Mouse (Mus musculus) left cerebral cortex, postnatal 4 days (tissue): ENCODE results near the gene Reps2. TPM values are rescaled to one million over a fixed set of nuclear protein-coding genes. Genes with fewer than 3 reads are reported as not detected.

Experiments
- DNase-seq: peaks from one replicate; pipeline ENCODE4 v3.0.0-alpha.2; 2022
- intact Hi-C: fragments of 180-260 bp; cut with DNase I; formaldehyde crosslinking; loops from one replicate; pipeline ENCODE4 v1.15.1; 2025
- total RNA-seq, 2 experiments: library from RNA; stranded (reverse); gene quantifications; 2 replicates each; pipeline ENCODE4 v1.2.3; 2021

Reps2 gene
- total RNA-seq, 2 experiments from 2014 or later, result 65.3 to 69.9 TPM

GRCm38 (mm10) chrX:162590145-162590790 is 53.2 kb downstream of the Reps2 start:
- no peak for DNase-seq
- intact Hi-C loops, result no loop called here

- intact Hi-C loops, result no loop called here
- no peak for DNase-seq
Observed at GRCm38 (mm10) chrX:162589173-162589805, 54.2 kb downstream of the Reps2 start.

DNA sequence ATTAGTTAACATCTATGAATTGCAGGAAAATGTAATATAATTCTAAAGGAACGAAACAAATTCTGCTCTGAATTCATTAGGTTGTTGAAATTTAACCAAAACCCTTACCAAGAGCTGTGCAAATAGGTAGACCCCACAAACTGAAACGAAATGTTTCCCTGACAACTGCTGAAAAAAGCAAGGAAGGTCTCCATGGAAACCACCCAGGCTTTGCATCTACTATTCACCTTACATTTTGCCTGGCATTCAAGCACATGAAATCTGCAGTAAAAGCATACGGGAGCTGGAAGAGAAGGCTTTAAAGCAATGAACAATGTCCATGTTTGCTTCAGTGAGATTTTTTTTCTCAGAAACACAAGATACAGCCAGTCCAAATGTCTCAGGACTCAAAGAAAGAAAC is 59.1 kb downstream of the Reps2 start:
- intact Hi-C loops, result no loop called here
- DNase-seq, result no peak

- intact Hi-C loops, result no loop called here
- DNase-seq, result no peak
Observed at GRCm38 (mm10) chrX:162580521-162580920, 62.9 kb downstream of the Reps2 start.

- intact Hi-C loops, result no loop called here
- no peak for DNase-seq
Observed at GRCm38 (mm10) chrX:162568439-162568838, 75.0 kb downstream of the Reps2 start.

DNA sequence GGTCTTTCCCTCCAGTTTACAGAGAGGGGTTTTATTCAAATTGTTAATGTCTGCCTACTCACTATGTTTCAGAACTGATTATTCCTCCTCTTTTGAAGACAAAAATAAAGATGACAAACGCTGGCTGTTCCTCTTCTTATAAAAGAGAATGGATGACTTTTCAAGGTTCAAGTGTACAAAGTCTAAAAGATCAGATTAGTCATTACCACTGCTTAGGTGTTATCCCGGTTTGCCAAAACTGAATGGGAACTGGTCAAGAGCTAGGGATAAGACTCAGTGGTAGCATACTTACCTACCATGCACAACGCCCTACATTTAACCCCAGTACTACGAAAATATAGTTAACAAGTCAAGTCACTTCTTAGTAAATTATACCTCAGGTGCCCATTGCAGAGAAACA is 77.9 kb downstream of the Reps2 start:
- intact Hi-C loops, result no loop called here
- no peak for DNase-seq

DNA sequence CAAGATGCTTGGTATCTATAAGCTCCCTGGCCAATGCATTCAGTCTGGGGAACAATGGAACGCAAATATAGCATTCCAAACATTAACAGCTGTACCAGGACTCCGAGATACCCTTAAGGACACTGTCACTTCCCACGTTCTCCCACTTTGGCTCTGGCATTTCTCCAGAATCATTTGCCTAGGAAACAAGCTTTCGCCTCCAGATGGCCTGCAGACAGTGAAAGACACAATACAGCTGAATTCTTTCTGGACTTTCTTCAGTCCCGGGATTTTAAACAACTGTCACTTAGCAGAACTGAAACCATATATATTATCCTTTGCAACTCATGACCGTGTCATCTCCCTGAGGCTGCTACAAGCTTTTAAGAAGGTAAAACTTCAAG is 87.0 kb downstream of the Reps2 start:
- intact Hi-C loops, result no loop called here
- no peak for DNase-seq

DNA sequence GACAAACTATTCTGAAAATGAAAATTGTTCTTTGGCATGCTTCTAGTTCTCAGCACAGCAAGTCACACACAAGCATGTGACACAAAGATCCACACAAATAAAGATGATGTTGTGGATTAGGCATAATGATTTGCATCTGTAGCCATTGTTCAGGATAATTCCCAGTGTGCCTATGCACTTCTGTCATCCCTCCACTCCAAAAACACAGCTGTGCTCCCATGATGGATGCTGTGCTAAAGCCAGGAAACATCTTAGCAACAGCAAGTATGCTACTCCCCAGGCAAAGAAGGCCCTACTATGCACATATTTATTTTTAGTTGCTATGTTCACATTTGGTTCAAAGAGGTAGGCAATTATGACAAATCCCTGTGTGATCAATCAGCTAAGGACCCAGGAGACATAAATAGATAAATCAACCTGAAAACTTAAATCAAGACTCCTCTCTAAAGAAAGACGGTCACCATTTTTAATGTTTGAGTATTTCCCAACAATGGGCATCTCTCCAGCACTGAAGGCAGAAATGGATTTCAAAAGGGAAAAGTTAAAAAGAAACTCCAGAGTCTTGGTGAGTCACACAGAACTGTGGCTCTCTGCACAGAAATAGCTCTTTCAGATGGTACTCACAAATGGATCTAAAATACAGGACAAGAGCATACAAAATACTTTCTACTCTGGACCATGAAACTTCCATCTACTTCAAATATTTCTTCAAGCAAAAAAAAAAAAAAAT is 87.6 kb downstream of the Reps2 start:
- no peak for DNase-seq
- intact Hi-C loops, result no loop called here

GRCm38 (mm10) chrX:162554513-162554912 is 88.9 kb downstream of the Reps2 start:
- intact Hi-C loops, result no loop called here
- no peak for DNase-seq

GRCm38 (mm10) chrX:162552383-162552782 is 91.1 kb downstream of the Reps2 start:
- no peak for DNase-seq
- intact Hi-C loops, result no loop called here

- no peak for DNase-seq
- intact Hi-C loops, result no loop called here
Observed at GRCm38 (mm10) chrX:162545037-162545436, 98.4 kb downstream of the Reps2 start.

- no peak for DNase-seq
- intact Hi-C loops, result no loop called here
Observed at GRCm38 (mm10) chrX:162542576-162543227, 100.7 kb downstream of the Reps2 start.

- intact Hi-C loops, result no loop called here
- no peak for DNase-seq
Observed at GRCm38 (mm10) chrX:162541961-162542360, 101.5 kb downstream of the Reps2 start.

- intact Hi-C loops, result no loop called here
- no peak for DNase-seq
Observed at GRCm38 (mm10) chrX:162531016-162531415, 112.4 kb downstream of the Reps2 start.

GRCm38 (mm10) chrX:162527240-162527639 is 116.2 kb downstream of the Reps2 start:
- peak; percentile 62 for DNase-seq
- intact Hi-C loops, result no loop called here

GRCm38 (mm10) chrX:162521831-162522514 is 121.5 kb downstream of the Reps2 start:
- intact Hi-C loops, result no loop called here
- DNase-seq, result peak; percentile 12

- DNase-seq, result peak; percentile 8
- intact Hi-C loops, result no loop called here
Observed at GRCm38 (mm10) chrX:162521197-162521596, 122.3 kb downstream of the Reps2 start.

DNA sequence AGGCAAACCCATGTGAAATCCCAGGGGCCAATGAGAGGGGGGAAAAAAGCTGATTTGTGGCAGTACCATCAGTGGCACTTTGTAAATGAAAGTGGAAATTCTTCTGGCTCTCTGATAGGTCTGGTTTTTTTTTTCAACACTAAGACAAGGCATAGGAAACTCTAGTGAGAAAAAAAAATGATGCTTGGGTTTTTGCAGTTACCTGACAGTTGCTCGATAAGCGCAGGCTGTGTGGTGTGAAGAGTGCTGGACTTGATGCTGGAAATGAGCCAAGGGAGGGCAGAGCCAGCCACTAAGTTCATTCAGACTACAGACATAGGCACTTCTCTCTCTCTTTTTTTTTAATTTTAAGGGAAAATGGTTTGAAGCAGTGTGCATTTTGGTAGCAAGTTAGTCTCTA is 123.1 kb downstream of the Reps2 start:
- DNase-seq, result no peak
- intact Hi-C loops, result no loop called here

- intact Hi-C loops, result no loop called here
- no peak for DNase-seq
Observed at GRCm38 (mm10) chrX:162510426-162510980, 132.9 kb downstream of the Reps2 start.

DNA sequence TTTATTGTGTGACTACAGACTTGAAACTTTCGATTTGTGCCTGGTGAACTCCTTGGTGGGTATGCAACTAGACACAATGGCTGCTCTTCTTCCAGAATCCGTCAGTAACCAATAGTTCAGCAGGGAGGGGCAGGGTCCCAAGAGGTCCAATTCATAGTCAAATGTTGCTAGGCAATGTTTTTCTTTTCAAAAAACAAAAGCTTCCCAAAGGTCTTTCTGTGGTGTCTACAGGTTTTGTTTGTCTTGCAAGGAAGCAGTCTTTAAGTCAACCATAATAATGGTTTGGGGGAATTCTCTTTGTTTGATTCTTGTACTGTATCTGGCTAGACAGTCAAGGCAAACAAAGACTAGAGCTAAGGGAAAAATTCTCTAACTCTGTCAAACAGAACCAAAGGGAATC is 138.3 kb downstream of the Reps2 start:
- DNase-seq, result no peak
- intact Hi-C loops, result loop anchor here (10.0 kb wide), 1 partner anchor 260 kb away; the partner anchor contains the start of gene Rbbp7
